Mouse (Mus musculus) embryonic facial prominence, embryonic 13.5 days (tissue): ENCODE data around the gene Gm8720. TPM values are rescaled to one million over a fixed set of nuclear protein-coding genes. Genes with fewer than 3 reads are reported as not detected.
"Not testable (repeated sequence)": the region's sequence is repeated elsewhere in the genome, so short reads cannot be mapped to it uniquely, and the experiment has no call there.

Experiments used
- ATAC-seq: fragments of 200-750 bp; cut with Nextera tagmentation; 2 replicates; pipeline ENCODE4 v1.8.0; 2017; ENCODE audit warnings: low read depth; ENCODE audit not compliant: insufficient number of reproducible peaks, insufficient read depth, low FRiP score, low TSS enrichment
- H3K27ac ChIP-seq: fragments of 300-500 bp; sonication (generic); 2 replicates; pipeline ENCODE4 v1.5.1; 2015; ENCODE audit warnings: moderate library complexity, mild to moderate bottlenecking, inconsistent platforms
- H3K27me3 ChIP-seq: fragments of 300-500 bp; sonication (generic); 2 replicates; pipeline ENCODE4 v1.6.1; 2015; ENCODE audit warnings: mild to moderate bottlenecking, inconsistent platforms
- H3K36me3 ChIP-seq: fragments of 300-500 bp; sonication (generic); 2 replicates; pipeline ENCODE4 v1.6.1; 2015; ENCODE audit warnings: mild to moderate bottlenecking, inconsistent platforms
- H3K4me1 ChIP-seq: fragments of 300-500 bp; sonication (generic); 2 replicates; pipeline ENCODE4 v1.6.1; 2015; ENCODE audit warnings: inconsistent platforms
- H3K4me2 ChIP-seq: fragments of 300-500 bp; sonication (generic); 2 replicates; pipeline ENCODE4 v1.6.1; 2015; ENCODE audit warnings: moderate library complexity, mild to moderate bottlenecking, inconsistent platforms
- H3K4me3 ChIP-seq: fragments of 300-500 bp; sonication (generic); 2 replicates; pipeline ENCODE4 v1.5.1; 2015; ENCODE audit warnings: mild to moderate bottlenecking, inconsistent platforms
- H3K9ac ChIP-seq: fragments of 300-500 bp; sonication (generic); 2 replicates; pipeline ENCODE4 v1.6.1; 2015; ENCODE audit warnings: mild to moderate bottlenecking, inconsistent platforms
- H3K9me3 ChIP-seq: fragments of 300-500 bp; sonication (generic); 2 replicates; pipeline ENCODE4 v1.6.1; 2016; ENCODE audit warnings: inconsistent platforms
- WGBS: fragments of 180-500 bp; shearing (Covaris S2); methylation state at CpG from one replicate; pipeline ENCODE4 v1.1.7; 2015; ENCODE audit warnings: mixed read lengths; 5-methylcytosine and 5-hydroxymethylcytosine counted together
- polyA plus RNA-seq: library from polyadenylated mRNA; unstranded; fragments of >200 nt; fragmentation: Nextera tagmentation; extraction: Ambion mirVana; gene quantifications from 2 replicates; pipeline ENCODE4 v1.2.1, GENCODE M21; 2015

Gene Gm8720
- not detected in 2 replicates for polyA plus RNA-seq

- not testable (repeated sequence) for H3K4me1 ChIP-seq, H3K27ac ChIP-seq, H3K4me2 ChIP-seq, H3K27me3 ChIP-seq, H3K9me3 ChIP-seq, H3K4me3 ChIP-seq, H3K9ac ChIP-seq, H3K36me3 ChIP-seq, ATAC-seq
- no CpG with 5 or more reads among the region's 1 CpGs for WGBS
These were observed at the start of gene Gm8720 for GRCm38 (mm10) chr7:23067356-23067755. Gm8720 (minus strand) TSS chr7:23067456.

GRCm38 (mm10) chr7:23055240-23055639, 12.0 kb downstream of the Gm8720 start, which contains the start of gene Vmn1r163:
Vmn1r163 (plus strand) TSS chr7:23055540.
- not testable (repeated sequence) for H3K9ac ChIP-seq, H3K4me2 ChIP-seq, H3K27ac ChIP-seq, ATAC-seq, H3K9me3 ChIP-seq, H3K27me3 ChIP-seq, H3K36me3 ChIP-seq, H3K4me3 ChIP-seq, H3K4me1 ChIP-seq
- no CpG with 5 or more reads among the region's 1 CpGs for WGBS

- not testable (repeated sequence) for H3K4me3 ChIP-seq, ATAC-seq, H3K27me3 ChIP-seq, H3K4me1 ChIP-seq, H3K36me3 ChIP-seq, H3K9ac ChIP-seq, H3K4me2 ChIP-seq, H3K27ac ChIP-seq, H3K9me3 ChIP-seq
- WGBS: no CpG with 5 or more reads among the region's 3 CpGs
These were observed 47.4 kb downstream of the Gm8720 start, which contains the start of gene Gm4216 for GRCm38 (mm10) chr7:23019823-23020222. Gm4216 (minus strand) TSS chr7:23019923.

Other genes starting within 250 kb of the Gm8720 start
- not detected in 2 replicates for gene Vmn1r159, start 223.9 kb downstream of the Gm8720 start, polyA plus RNA-seq
- gene Vmn1r160, start 196.2 kb downstream of the Gm8720 start, polyA plus RNA-seq: not detected in 2 replicates
- not detected in 2 replicates for gene Gm4214, start 82.8 kb downstream of the Gm8720 start, polyA plus RNA-seq
- not detected in 2 replicates for gene Gm4216, start 47.5 kb downstream of the Gm8720 start, polyA plus RNA-seq
- gene Vmn1r163, start 11.9 kb downstream of the Gm8720 start, polyA plus RNA-seq: not detected in 2 replicates
- gene Gm10662, start 77.0 kb upstream of the Gm8720 start, polyA plus RNA-seq: not detected in 2 replicates
- gene Vmn1r165, start 149.9 kb upstream of the Gm8720 start, polyA plus RNA-seq: not detected in 2 replicates
- gene Vmn1r166, start 184.2 kb upstream of the Gm8720 start, polyA plus RNA-seq: not detected in 2 replicates
- not detected in 2 replicates for gene Gm6902, start 211.4 kb upstream of the Gm8720 start, polyA plus RNA-seq
- not detected in 2 replicates for gene Nlrp4e, start 233.7 kb upstream of the Gm8720 start, polyA plus RNA-seq